Mouse (Mus musculus): ENCODE results near the gene Apbb1ip.

- no peak for TF ChIP-seq CTCF (IDR thresholded peaks at IDR 0.05; ENCODE audit: low read depth, low read length)
- TF ChIP-seq POLR2A (IDR thresholded peaks at IDR 0.05; ENCODE audit: extremely low read depth, insufficient read depth, low read length): no peak
These were observed 48.4 kb downstream of the Apbb1ip start for GRCm38 (mm10) chr2:22822293-22822692.
